Mouse (Mus musculus) heart, embryonic 15.5 days (tissue): ENCODE results near the gene Stx4a. TPM values are rescaled to one million over a fixed set of nuclear protein-coding genes. Genes with fewer than 3 reads are reported as not detected.

Source experiments
- ATAC-seq: fragments of 200-750 bp; cut with Nextera tagmentation; replicated peaks from 2 replicates; pipeline ENCODE4 v1.8.0; 2017; ENCODE audit warnings: low read depth, moderate TSS enrichment; ENCODE audit not compliant: insufficient number of reproducible peaks, insufficient read depth, low FRiP score
- H3K27ac ChIP-seq: fragments of 300-500 bp; sonication (generic); 2 replicates; pipeline ENCODE4 v1.5.1; 2015; ENCODE audit warnings: mild to moderate bottlenecking, inconsistent platforms
- H3K27me3 ChIP-seq: fragments of 300-500 bp; sonication (generic); 2 replicates; pipeline ENCODE4 v1.6.1; 2015; ENCODE audit warnings: inconsistent platforms
- H3K36me3 ChIP-seq: fragments of 300-500 bp; sonication (generic); 2 replicates; pipeline ENCODE4 v1.6.1; 2015; ENCODE audit warnings: mild to moderate bottlenecking, inconsistent platforms
- H3K4me1 ChIP-seq: fragments of 300-500 bp; sonication (generic); replicated peaks from 2 replicates; pipeline ENCODE4 v1.6.1; 2015; ENCODE audit warnings: inconsistent platforms
- H3K4me2 ChIP-seq: fragments of 300-500 bp; sonication (generic); 2 replicates; pipeline ENCODE4 v1.6.1; 2015; ENCODE audit warnings: inconsistent platforms, mild to moderate bottlenecking, moderate library complexity
- H3K4me3 ChIP-seq: fragments of 300-500 bp; sonication (generic); 2 replicates; pipeline ENCODE4 v1.5.1; 2015; ENCODE audit warnings: mild to moderate bottlenecking, inconsistent platforms
- H3K9ac ChIP-seq: fragments of 300-500 bp; sonication (generic); 2 replicates; pipeline ENCODE4 v1.6.1; 2015; ENCODE audit warnings: mild to moderate bottlenecking, inconsistent platforms
- H3K9me3 ChIP-seq: fragments of 300-500 bp; sonication (generic); replicated peaks from 2 replicates; pipeline ENCODE4 v1.6.1; 2016; ENCODE audit warnings: inconsistent platforms
- WGBS: fragments of 180-500 bp; shearing (Covaris S2); methylation state at CpG from one replicate; pipeline ENCODE4 v1.1.7; 2015; ENCODE audit warnings: mixed read lengths; 5-methylcytosine and 5-hydroxymethylcytosine counted together
- polyA plus RNA-seq: library from polyadenylated mRNA; unstranded; fragments of >200 nt; fragmentation: Nextera tagmentation; extraction: Ambion mirVana; gene quantifications from 2 replicates; pipeline ENCODE4 v1.2.1, GENCODE M21; 2015

Gene Stx4a
- polyA plus RNA-seq, 1 experiment from 2014 or later, result 50.5 TPM

- Histone ChIP-seq H3K27me3 (no peaks in the 10 kb centered on the region), H3K4me1 (peaks cover 11% of the 10 kb centered on the region), H3K4me2 (no peak overlapping the region), H3K27ac (no peak overlapping the region), H3K36me3 (peaks cover 54% of the 10 kb centered on the region), H3K9me3 (no peaks in the 10 kb centered on the region), H3K9ac (no peak overlapping the region), H3K4me3 (no peak overlapping the region)
- no peak; the same call in 1 of the 2 replicates for ATAC-seq
- 100% methylated on average over 1 of the region's 1 CpGs for WGBS
Observed at GRCm38 (mm10) chr7:127799738-127800137, 24.4 kb upstream of the Stx4a start.

GRCm38 (mm10) chr7:127800435-127801009 lies 23.6 kb upstream of the Stx4a start, which contains the start of gene Hsd3b7:
Gene Hsd3b7, plus strand, starts transcription at chr7:127800604.
- Histone ChIP-seq H3K9ac (peak within 1 kb of the TSS; percentile 35), H3K9me3 (no peaks in the 10 kb centered on the region), H3K4me2 (peak within 1 kb of the TSS; percentile 58), H3K27ac (peak within 1 kb of the TSS; percentile 50; the same call in 1 of the 2 replicates), H3K27me3 (no peaks in the 10 kb centered on the region), H3K4me3 (peak within 1 kb of the TSS; percentile 39), H3K36me3 (peaks cover 47% of the 10 kb centered on the region), H3K4me1 (peaks cover 11% of the 10 kb centered on the region)
- 21% methylated on average over 6 of the region's 6 CpGs for WGBS
- ATAC-seq, result peak; percentile 87

- Histone ChIP-seq H3K27ac (peak overlapping the region; percentile 50; the same call in 1 of the 2 replicates), H3K4me3 (peak overlapping the region; percentile 39), H3K4me2 (peak overlapping the region; percentile 58), H3K27me3 (no peaks in the 10 kb centered on the region), H3K36me3 (peaks cover 41% of the 10 kb centered on the region), H3K9ac (peak overlapping the region; percentile 35; the same call in 1 of the 2 replicates), H3K4me1 (peaks cover 11% of the 10 kb centered on the region), H3K9me3 (no peaks in the 10 kb centered on the region)
- no peak for ATAC-seq
- 85% methylated on average over 8 of the region's 8 CpGs for WGBS
Observed at GRCm38 (mm10) chr7:127801010-127801621, 23.0 kb upstream of the Stx4a start.

GRCm38 (mm10) chr7:127802313-127802712 lies 21.8 kb upstream of the Stx4a start:
- H3K9me3 ChIP-seq, result no peaks in the 10 kb centered on the region
- H3K4me1 ChIP-seq, result peaks cover 11% of the 10 kb centered on the region
- ATAC-seq, result no peak
- no peaks in the 10 kb centered on the region for H3K27me3 ChIP-seq
- 90% methylated on average over 17 of the region's 17 CpGs for WGBS
- no peak overlapping the region for H3K9ac ChIP-seq
- no peak overlapping the region for H3K4me2 ChIP-seq
- peaks cover 29% of the 10 kb centered on the region for H3K36me3 ChIP-seq
- H3K27ac ChIP-seq, result no peak overlapping the region
- H3K4me3 ChIP-seq, result no peak overlapping the region

GRCm38 (mm10) chr7:127808821-127809220 lies 15.3 kb upstream of the Stx4a start:
- Histone ChIP-seq H3K4me3 (no peak overlapping the region), H3K4me1 (peaks cover 1% of the 10 kb centered on the region), H3K36me3 (no peaks in the 10 kb centered on the region), H3K9ac (no peak overlapping the region), H3K27ac (no peak overlapping the region), H3K4me2 (no peak overlapping the region), H3K9me3 (no peaks in the 10 kb centered on the region), H3K27me3 (no peaks in the 10 kb centered on the region)
- ATAC-seq, result no peak
- 62% methylated on average over 5 of the region's 5 CpGs for WGBS

- Histone ChIP-seq H3K4me2 (no peak overlapping the region), H3K27ac (no peak overlapping the region), H3K27me3 (no peaks in the 10 kb centered on the region), H3K9me3 (no peaks in the 10 kb centered on the region), H3K4me3 (no peak overlapping the region), H3K4me1 (peaks cover 11% of the 10 kb centered on the region), H3K9ac (no peak overlapping the region), H3K36me3 (no peaks in the 10 kb centered on the region)
- WGBS, result 92% methylated on average over 1 of the region's 1 CpGs
- ATAC-seq, result no peak
Observed at GRCm38 (mm10) chr7:127809846-127810245, 14.2 kb upstream of the Stx4a start.

- ATAC-seq, result no peak
- H3K9me3 ChIP-seq, result no peaks in the 10 kb centered on the region
- WGBS, result 74% methylated on average over 10 of the region's 10 CpGs
Observed at GRCm38 (mm10) chr7:127810650-127811049, 13.4 kb upstream of the Stx4a start.

GRCm38 (mm10) chr7:127811240-127811639 lies 12.9 kb upstream of the Stx4a start:
- Histone ChIP-seq H3K9ac (no peak overlapping the region), H3K27ac (no peak overlapping the region), H3K4me3 (no peak overlapping the region), H3K36me3 (no peaks in the 10 kb centered on the region), H3K27me3 (no peaks in the 10 kb centered on the region), H3K4me1 (peaks cover 21% of the 10 kb centered on the region), H3K9me3 (no peaks in the 10 kb centered on the region), H3K4me2 (no peak overlapping the region)
- WGBS, result 76% methylated on average over 4 of the region's 4 CpGs
- no peak for ATAC-seq

More at GRCm38 (mm10) chr7:127810650-127811049, 13.4 kb upstream of the Stx4a start:
- no peak overlapping the region for H3K27ac ChIP-seq
- no peaks in the 10 kb centered on the region for H3K36me3 ChIP-seq
- peaks cover 17% of the 10 kb centered on the region for H3K4me1 ChIP-seq
- no peaks in the 10 kb centered on the region for H3K27me3 ChIP-seq
- H3K4me2 ChIP-seq, result no peak overlapping the region
- H3K9ac ChIP-seq, result no peak overlapping the region
- H3K4me3 ChIP-seq, result no peak overlapping the region

- H3K9me3 ChIP-seq, result no peaks in the 10 kb centered on the region
- no peak for ATAC-seq
- no peak overlapping the region for H3K4me2 ChIP-seq
- H3K27ac ChIP-seq, result no peak overlapping the region
- H3K9ac ChIP-seq, result no peak overlapping the region
- 63% methylated on average over 3 of the region's 3 CpGs for WGBS
- no peak overlapping the region for H3K4me3 ChIP-seq
- peaks cover 21% of the 10 kb centered on the region for H3K4me1 ChIP-seq
- no peaks in the 10 kb centered on the region for H3K36me3 ChIP-seq
- H3K27me3 ChIP-seq, result no peaks in the 10 kb centered on the region
Observed at GRCm38 (mm10) chr7:127812292-127812691, 11.8 kb upstream of the Stx4a start.

GRCm38 (mm10) chr7:127813821-127814220 lies 10.3 kb upstream of the Stx4a start:
- H3K4me1 ChIP-seq, result peaks cover 21% of the 10 kb centered on the region
- WGBS, result 71% methylated on average over 4 of the region's 4 CpGs
- H3K27ac ChIP-seq, result peak overlapping the region; percentile 88
- no peaks in the 10 kb centered on the region for H3K9me3 ChIP-seq
- no peak overlapping the region; the same call in 1 of the 2 replicates for H3K9ac ChIP-seq
- H3K4me2 ChIP-seq, result peak overlapping the region; percentile 45
- no peaks in the 10 kb centered on the region; the same call in 1 of the 2 replicates for H3K27me3 ChIP-seq
- H3K4me3 ChIP-seq, result 0 out of 2 replicates have a peak overlapping the region, but pooled peaks have one; percentile 3
- no peak for ATAC-seq
- H3K36me3 ChIP-seq, result no peaks in the 10 kb centered on the region

GRCm38 (mm10) chr7:127814241-127814921 lies 9.7 kb upstream of the Stx4a start:
- WGBS, result 61% methylated on average over 19 of the region's 19 CpGs
- Histone ChIP-seq H3K4me2 (peak overlapping the region; percentile 45), H3K27ac (peak overlapping the region; percentile 88)

More at GRCm38 (mm10) chr7:127814241-127814921, 9.7 kb upstream of the Stx4a start:
- Histone ChIP-seq H3K9ac (peak overlapping the region; percentile 8; the same call in 1 of the 2 replicates), H3K36me3 (no peaks in the 10 kb centered on the region), H3K4me1 (peaks cover 21% of the 10 kb centered on the region), H3K4me3 (0 out of 2 replicates have a peak overlapping the region, but pooled peaks have one; percentile 3), H3K27me3 (no peaks in the 10 kb centered on the region; the same call in 1 of the 2 replicates), H3K9me3 (no peaks in the 10 kb centered on the region)
- peak; percentile 79 for ATAC-seq
